Mouse (Mus musculus): ENCODE results near the gene Fam168a. TPM values are rescaled to one million over a fixed set of nuclear protein-coding genes. Genes with fewer than 3 reads are reported as not detected.

The Fam168a gene
- total and polyA plus RNA-seq, 3 experiments, result 3.1 to 19.2 TPM; not detected in 1

GRCm38 (mm10) chr7:100871355-100871754 is 164.9 kb downstream of the Fam168a start:
- H3K4me3 ChIP-seq (ENCODE audit: control insufficient read depth in 1 of 2, insufficient read depth in 1 of 2, low read depth in 2 of 2, low read length in 2 of 2), result no peak overlapping the region
- H3K36me3 ChIP-seq (ENCODE audit: control insufficient read depth in 1 of 2, insufficient read depth in 2 of 2, low read length in 2 of 2), result no peaks in the 10 kb centered on the region
- no peaks in the 10 kb centered on the region for H3K79me2 ChIP-seq (ENCODE audit: control insufficient read depth, insufficient read depth, low read length, poor library complexity)
- H3K27me3 ChIP-seq (ENCODE audit: control insufficient read depth in 1 of 2, insufficient read depth in 2 of 2, low read length in 2 of 2), result no peaks in the 10 kb centered on the region
- no peak overlapping the region for H3K9ac ChIP-seq (ENCODE audit: control insufficient read depth, low read depth, low read length, poor library complexity, severe bottlenecking)
- no peak for TF ChIP-seq ETS1 (IDR thresholded peaks at IDR 0.05; ENCODE audit: low read depth, low read length)
- no peak for TF ChIP-seq ZNF384 (IDR thresholded peaks at IDR 0.05; ENCODE audit: low read depth, low read length)
- TF ChIP-seq HCFC1 (IDR thresholded peaks at IDR 0.05; ENCODE audit: low read depth, low read length), result no peak
- no peak for TF ChIP-seq ELF1 (IDR thresholded peaks at IDR 0.05; ENCODE audit: low read depth, low read length)
- no peak for TF ChIP-seq CHD2 (IDR thresholded peaks at IDR 0.05; ENCODE audit: low read length)
- no peak for TF ChIP-seq USF2 (IDR thresholded peaks at IDR 0.05; ENCODE audit: borderline replicate concordance in 1 of 2, insufficient read depth in 1 of 2, low read depth in 1 of 2, low read length in 2 of 2)
- TF ChIP-seq CTCF (IDR thresholded peaks at IDR 0.05 in 2 of 3, conservative IDR thresholded peaks at IDR 0.05 in 1 of 3; ENCODE audit: control insufficient read depth in 1 of 3, insufficient read depth in 1 of 3, low read depth in 2 of 3, low read length in 3 of 3, poor library complexity in 1 of 3, severe bottlenecking in 1 of 3), result no peak
- TF ChIP-seq TBP (IDR thresholded peaks at IDR 0.05; ENCODE audit: low read depth, low read length), result no peak
- TF ChIP-seq MYB (IDR thresholded peaks at IDR 0.05; ENCODE audit: low read depth, low read length), result no peak
- no peak overlapping the region for H3K27ac ChIP-seq (ENCODE audit: control insufficient read depth, low read depth, low read length)
- no peak for DNase-seq (ENCODE audit: low read depth, low spot score)
- no peaks in the 10 kb centered on the region for H3K9me3 ChIP-seq (replicated peaks; ENCODE audit: insufficient read depth, low read length)
- H3K4me1 ChIP-seq (ENCODE audit: control insufficient read depth in 1 of 2, insufficient read depth in 2 of 2, low read length in 2 of 2), result peaks cover 0 to 10% of the 10 kb centered on the region in 2 experiments; a peak in 2 of 4 replicates

GRCm38 (mm10) chr7:100871892-100872291 is 165.5 kb downstream of the Fam168a start:
- Histone ChIP-seq H3K4me1 (ENCODE audit: control insufficient read depth in 1 of 2, insufficient read depth in 2 of 2, low read length in 2 of 2) (peaks cover 0 to 10% of the 10 kb centered on the region in 2 experiments; a peak in 2 of 4 replicates), H3K79me2 (ENCODE audit: control insufficient read depth, insufficient read depth, low read length, poor library complexity) (no peaks in the 10 kb centered on the region), H3K9ac (ENCODE audit: control insufficient read depth, low read depth, low read length, poor library complexity, severe bottlenecking) (no peak overlapping the region), H3K36me3 (ENCODE audit: control insufficient read depth in 1 of 2, insufficient read depth in 2 of 2, low read length in 2 of 2) (no peaks in the 10 kb centered on the region), H3K9me3 (replicated peaks; ENCODE audit: insufficient read depth, low read length) (no peaks in the 10 kb centered on the region), H3K27ac (ENCODE audit: control insufficient read depth, low read depth, low read length) (no peak overlapping the region), H3K27me3 (ENCODE audit: control insufficient read depth in 1 of 2, insufficient read depth in 2 of 2, low read length in 2 of 2) (no peaks in the 10 kb centered on the region), H3K4me3 (ENCODE audit: control insufficient read depth in 1 of 2, insufficient read depth in 1 of 2, low read depth in 2 of 2, low read length in 2 of 2) (no peak overlapping the region)
- no peak for DNase-seq (ENCODE audit: low read depth, low spot score)
- TF ChIP-seq POLR2AphosphoS5 (IDR thresholded peaks at IDR 0.05; ENCODE audit: borderline replicate concordance, low read depth, low read length), result no peak
- TF ChIP-seq HCFC1 (IDR thresholded peaks at IDR 0.05; ENCODE audit: low read depth, low read length), result no peak
- no peak for TF ChIP-seq RCOR1 (IDR thresholded peaks at IDR 0.05; ENCODE audit: low read depth, low read length)
- no peak for TF ChIP-seq RAD21 (IDR thresholded peaks at IDR 0.05; ENCODE audit: low read depth, low read length)
- no peak for TF ChIP-seq CHD1 (IDR thresholded peaks at IDR 0.05; ENCODE audit: low read depth, low read length)
- TF ChIP-seq USF2 (IDR thresholded peaks at IDR 0.05; ENCODE audit: borderline replicate concordance in 1 of 2, insufficient read depth in 1 of 2, low read depth in 1 of 2, low read length in 2 of 2), result no peak
- no peak for TF ChIP-seq MXI1 (IDR thresholded peaks at IDR 0.05; ENCODE audit: low read depth, low read length)
- no peak for TF ChIP-seq EP300 (IDR thresholded peaks at IDR 0.05; ENCODE audit: low read depth in 1 of 2, low read length in 2 of 2)
